Mouse (Mus musculus) C2C12 (cell line): ENCODE results near the gene Prtn3.

Source experiments
- CTCF ChIP-seq: IDR thresholded peaks from one replicate; pipeline ENCODE4 v1.5.1; 2011; ENCODE audit not compliant: control insufficient read depth, insufficient read depth, insufficient read length
- MYOD1 ChIP-seq: IDR thresholded peaks from one replicate; pipeline ENCODE4 v1.6.1; 2011; ENCODE audit warnings: low read depth; ENCODE audit not compliant: control insufficient read depth, insufficient read length

DNA sequence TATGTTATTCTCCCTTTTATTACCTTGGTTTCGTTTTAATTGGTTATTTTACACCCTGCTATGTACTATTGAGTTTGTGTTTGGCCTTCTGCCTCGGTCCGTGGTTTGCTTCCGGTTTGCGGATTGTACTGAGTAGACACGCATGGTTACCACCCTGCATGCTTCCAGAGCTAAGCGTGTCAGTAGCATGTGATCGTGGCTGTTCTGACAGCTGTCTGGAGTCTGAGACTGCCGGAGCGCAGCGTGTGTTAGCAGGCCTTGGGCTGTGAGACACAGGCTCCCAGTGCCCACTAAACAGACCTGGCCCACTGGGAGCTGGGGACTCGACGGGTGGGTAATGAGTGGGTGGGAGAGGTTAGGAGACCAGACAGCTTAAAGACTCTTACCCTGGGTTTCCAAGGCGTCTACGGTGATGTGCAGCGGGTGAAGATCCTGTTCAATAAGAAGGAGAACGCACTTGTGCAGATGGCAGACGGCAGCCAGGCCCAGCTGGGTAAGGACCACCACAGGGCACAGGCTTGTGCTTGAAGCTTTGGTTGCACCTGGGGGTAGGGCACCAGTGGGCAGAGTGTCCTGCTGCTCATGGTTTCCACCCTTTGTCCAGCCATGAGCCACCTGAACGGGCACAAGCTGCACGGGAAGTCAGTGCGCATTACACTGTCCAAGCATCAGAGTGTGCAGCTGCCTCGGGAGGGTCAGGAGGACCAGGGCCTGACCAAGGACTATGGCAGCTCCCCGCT, 12.1 kb upstream of the Prtn3 start:
- no peak for TF ChIP-seq CTCF
- no peak for TF ChIP-seq MYOD1
